Mouse (Mus musculus) CH12.LX (cell line): ENCODE data around the gene Cenpn. TPM values are rescaled to one million over a fixed set of nuclear protein-coding genes. Genes with fewer than 3 reads are reported as not detected.

Experiments
- DNase-seq: peaks from one replicate; pipeline ENCODE4 v3.0.0-alpha.2; 2013; ENCODE audit errors: extremely low read depth
- H3K27ac ChIP-seq: 2 replicates; pipeline ENCODE4 v1.5.1; 2012; ENCODE audit warnings: low read depth, mild to moderate bottlenecking, control low read depth, moderate library complexity; ENCODE audit not compliant: insufficient read depth
- H3K27me3 ChIP-seq: replicated peaks from 2 replicates; pipeline ENCODE3; 2012; ENCODE audit warnings: inconsistent platforms
- H3K36me3 ChIP-seq, 2 experiments: replicated peaks in 1 of 2; 2 replicates each; pipeline versions ENCODE3 to v1.6.1; 2012; ENCODE audit warnings: inconsistent platforms in 1 of 2, low read length in 1 of 2, mild to moderate bottlenecking in 1 of 2, mixed read lengths in 1 of 2, moderate library complexity in 1 of 2; ENCODE audit not compliant: control insufficient read depth in 1 of 2, insufficient read depth in 1 of 2
- H3K4me1 ChIP-seq, 2 experiments: 2 replicates each; pipeline ENCODE4 v1.6.1; 2012; ENCODE audit warnings: inconsistent platforms in 1 of 2, moderate library complexity in 1 of 2; ENCODE audit not compliant: insufficient read depth in 2 of 2, control insufficient read depth in 1 of 2
- H3K4me2 ChIP-seq: 2 replicates; pipeline ENCODE4 v1.6.1; 2012; ENCODE audit warnings: low read depth, mild to moderate bottlenecking, control low read depth; ENCODE audit not compliant: poor library complexity, insufficient read depth, severe bottlenecking
- H3K4me3 ChIP-seq, 3 experiments: fragments of 150-350 bp in 1 of 3; sonication (generic) in 1 of 3; replicated peaks in 1 of 3; 2 replicates each; pipeline versions ENCODE3 to v1.5.1; 2011 to 2012; ENCODE audit warnings: low read depth in 2 of 3, low read length in 2 of 3, mild to moderate bottlenecking in 2 of 3, moderate library complexity in 2 of 3, control low read depth in 1 of 3, improper control_type of control experiment in 1 of 3, inconsistent platforms in 1 of 3, mixed read lengths in 1 of 3; ENCODE audit not compliant: poor library complexity in 1 of 3
- H3K79me2 ChIP-seq: replicated peaks from 2 replicates; pipeline ENCODE4 v1.6.1; 2012; ENCODE audit warnings: mild to moderate bottlenecking, moderate library complexity; ENCODE audit not compliant: control insufficient read depth, poor library complexity, insufficient read depth, severe bottlenecking; ENCODE audit errors: extremely low read depth
- H3K9ac ChIP-seq: 2 replicates; pipeline ENCODE4 v1.6.1; 2012; ENCODE audit warnings: low read depth, mild to moderate bottlenecking, control low read depth, moderate library complexity; ENCODE audit not compliant: insufficient read depth
- H3K9me3 ChIP-seq: replicated peaks from 2 replicates; pipeline ENCODE3; 2012; ENCODE audit warnings: low read length, inconsistent platforms, mixed read lengths
- BHLHE40 ChIP-seq: IDR thresholded peaks from 2 replicates; pipeline ENCODE4 v1.6.1; 2011; ENCODE audit warnings: mild to moderate bottlenecking, low read depth, low read length, improper control_type of control experiment
- CHD2 ChIP-seq: IDR thresholded peaks from 2 replicates; pipeline ENCODE4 v1.6.1; 2011; ENCODE audit warnings: low read length, improper control_type of control experiment
- CTCF ChIP-seq, 2 experiments: IDR thresholded peaks in 1 of 2; conservative IDR thresholded peaks in 1 of 2; 2 replicates each; pipeline ENCODE4 v1.5.1; 2011 to 2012; ENCODE audit warnings: low read depth in 2 of 2, low read length in 2 of 2, improper control_type of control experiment in 1 of 2, inconsistent platforms in 1 of 2, mild to moderate bottlenecking in 1 of 2, moderate library complexity in 1 of 2
- E2F4 ChIP-seq: IDR thresholded peaks from 2 replicates; pipeline ENCODE4 v1.6.1; 2011; ENCODE audit warnings: low read depth, low read length, improper control_type of control experiment; ENCODE audit not compliant: insufficient replicate concordance
- ELF1 ChIP-seq: IDR thresholded peaks from 2 replicates; pipeline ENCODE4 v1.6.1; 2014; ENCODE audit warnings: low read depth, mild to moderate bottlenecking, inconsistent platforms, low read length, improper control_type of control experiment
- EP300 ChIP-seq: IDR thresholded peaks from 2 replicates; pipeline ENCODE4 v1.6.1; 2011; ENCODE audit warnings: low read length, improper control_type of control experiment
- ETS1 ChIP-seq: conservative IDR thresholded peaks from 2 replicates; pipeline ENCODE4 v1.6.1; 2012; ENCODE audit warnings: low read depth, mild to moderate bottlenecking, inconsistent platforms, low read length, improper control_type of control experiment, moderate library complexity
- HCFC1 ChIP-seq: IDR thresholded peaks from 2 replicates; pipeline ENCODE4 v1.6.1; 2012; ENCODE audit warnings: low read depth, mild to moderate bottlenecking, inconsistent platforms, low read length, improper control_type of control experiment
- IRF4 ChIP-seq: IDR thresholded peaks from 2 replicates; pipeline ENCODE4 v1.6.1; 2014; ENCODE audit warnings: low read depth, mild to moderate bottlenecking, inconsistent platforms, low read length, improper control_type of control experiment
- JUN ChIP-seq: IDR thresholded peaks from 2 replicates; pipeline ENCODE4 v1.6.1; 2011; ENCODE audit warnings: low read depth, mild to moderate bottlenecking, low read length, improper control_type of control experiment, moderate library complexity; ENCODE audit not compliant: insufficient read depth
- KAT2A ChIP-seq: IDR thresholded peaks from 2 replicates; pipeline ENCODE4 v1.6.1; 2012; ENCODE audit warnings: low read length, improper control_type of control experiment, inconsistent platforms; ENCODE audit not compliant: insufficient replicate concordance
- MAFK ChIP-seq: IDR thresholded peaks from 2 replicates; pipeline ENCODE4 v1.6.1; 2011; ENCODE audit warnings: low read length, improper control_type of control experiment; ENCODE audit not compliant: insufficient replicate concordance
- MAX ChIP-seq: IDR thresholded peaks from 2 replicates; pipeline ENCODE4 v1.6.1; 2011; ENCODE audit warnings: low read length, improper control_type of control experiment
- MAZ ChIP-seq: IDR thresholded peaks from 2 replicates; pipeline ENCODE4 v1.6.1; 2012; ENCODE audit warnings: low read depth, mild to moderate bottlenecking, inconsistent platforms, low read length, improper control_type of control experiment, moderate library complexity
- MYC ChIP-seq: IDR thresholded peaks from 2 replicates; pipeline ENCODE4 v1.6.1; 2011; ENCODE audit warnings: low read depth, mild to moderate bottlenecking, improper control_type of control experiment, low read length
- RAD21 ChIP-seq: IDR thresholded peaks from 2 replicates; pipeline ENCODE4 v1.6.1; 2011; ENCODE audit warnings: low read depth, mild to moderate bottlenecking, low read length, improper control_type of control experiment, moderate library complexity
- RCOR1 ChIP-seq: conservative IDR thresholded peaks from 2 replicates; pipeline ENCODE4 v1.6.1; 2012; ENCODE audit warnings: low read depth, mild to moderate bottlenecking, inconsistent platforms, low read length, improper control_type of control experiment
- SMC3 ChIP-seq: IDR thresholded peaks from 2 replicates; pipeline ENCODE4 v1.6.1; 2011; ENCODE audit warnings: low read depth, low read length, improper control_type of control experiment
- TCF12 ChIP-seq: IDR thresholded peaks from 2 replicates; pipeline ENCODE4 v1.6.1; 2014; ENCODE audit warnings: low read depth, mild to moderate bottlenecking, inconsistent platforms, low read length, improper control_type of control experiment
- UBTF ChIP-seq: IDR thresholded peaks from 2 replicates; pipeline ENCODE4 v1.6.1; 2012; ENCODE audit warnings: low read depth, mild to moderate bottlenecking, inconsistent platforms, low read length, improper control_type of control experiment, moderate library complexity
- USF1 ChIP-seq: IDR thresholded peaks from 2 replicates; pipeline ENCODE4 v1.6.1; 2014; ENCODE audit warnings: low read depth, mild to moderate bottlenecking, inconsistent platforms, low read length, improper control_type of control experiment
- USF2 ChIP-seq: conservative IDR thresholded peaks from 2 replicates; pipeline ENCODE4 v1.6.1; 2011; ENCODE audit warnings: low read depth, low read length, improper control_type of control experiment
- ZNF384 ChIP-seq: IDR thresholded peaks from 2 replicates; pipeline ENCODE4 v1.6.1; 2012; ENCODE audit warnings: low read depth, low read length, improper control_type of control experiment, inconsistent platforms
- dilution Hi-C: fragments of 300-500 bp; cut with MboI; formaldehyde crosslinking; loops from 2 replicates; pipeline ENCODE4 v1.14.3; 2020; ENCODE audit warnings: low sequenced_read_pairs; ENCODE audit not compliant: extremely low pct_unique_long_range_greater_than_20kb, extremely low pct_ligation_motif_present
- in situ Hi-C: fragments of 300-500 bp; cut with MboI; formaldehyde crosslinking; loops from 3 replicates; pipeline ENCODE4 v1.14.3; 2019; ENCODE audit warnings: low sequenced_read_pairs, low pct_ligation_motif_present, low pct_unique_long_range_greater_than_20kb, mixed read lengths
- polyA plus RNA-seq: library from polyadenylated mRNA; unstranded; fragments of >175 nt; gene quantifications from 2 replicates; pipeline ENCODE4 v1.2.1, GENCODE M21; 2012; ENCODE audit warnings: low read depth; ENCODE audit not compliant: insufficient read length
- total RNA-seq, 2 experiments: library from RNA; depleted of rRNA; stranded (reverse); fragments of 300-350 nt in 1 of 2; fragments of >200 nt in 1 of 2; gene quantifications; 2 replicates each; pipeline ENCODE4 v1.2.3; 2012 to 2014

Cenpn gene
- total and polyA plus RNA-seq, 3 experiments, result 26.3 to 52.0 (median 45.6) TPM

- H3K27me3 ChIP-seq, result peaks cover 3% of the 10 kb centered on the region
- H3K27ac ChIP-seq, result no peak overlapping the region
- H3K4me3 ChIP-seq, result no peak overlapping the region
- in situ Hi-C loops, result loop anchor here (25.0 kb wide), 1 partner anchor 387 kb away; no protein-coding TSS in a partner anchor
- no peaks in the 10 kb centered on the region for H3K36me3 ChIP-seq
- no peak overlapping the region for H3K9ac ChIP-seq
- TF ChIP-seq MAZ, result no peak
- no peak for TF ChIP-seq E2F4
- no peak for TF ChIP-seq USF2
- no peak for TF ChIP-seq UBTF
- TF ChIP-seq SMC3, result no peak
- TF ChIP-seq MAFK, result no peak
- no peak for TF ChIP-seq MYC
- no peak for TF ChIP-seq IRF4
- no peak for TF ChIP-seq USF1
- TF ChIP-seq HCFC1, result no peak
- no peak for TF ChIP-seq BHLHE40
- TF ChIP-seq TCF12, result no peak
- no peak for TF ChIP-seq RAD21
- TF ChIP-seq MAX, result no peak
- TF ChIP-seq ELF1, result no peak
- TF ChIP-seq CHD2, result no peak
- no peak for TF ChIP-seq KAT2A
- TF ChIP-seq CTCF (conservative IDR thresholded peaks at IDR 0.05 in 1 of 2, IDR thresholded peaks at IDR 0.05 in 1 of 2; ENCODE audit: low read depth in 2 of 2, low read length in 2 of 2), result no peak
- no peak for TF ChIP-seq JUN
- TF ChIP-seq, all 38 proteins: peak for 0
- dilution Hi-C loops, result no loop called here
- Histone ChIP-seq H3K4me1 (peaks cover 9 to 16% of the 10 kb centered on the region in 2 experiments; a peak in 3 of 4 replicates), H3K9me3 (peaks cover 7% of the 10 kb centered on the region), H3K79me2 (no peaks in the 10 kb centered on the region), H3K4me2 (0 out of 2 replicates have a peak overlapping the region, but pooled peaks have one; percentile 75)
- no peak for DNase-seq
Observed at GRCm38 (mm10) chr8:116873986-116874385, 47.5 kb upstream of the Cenpn start.

DNA sequence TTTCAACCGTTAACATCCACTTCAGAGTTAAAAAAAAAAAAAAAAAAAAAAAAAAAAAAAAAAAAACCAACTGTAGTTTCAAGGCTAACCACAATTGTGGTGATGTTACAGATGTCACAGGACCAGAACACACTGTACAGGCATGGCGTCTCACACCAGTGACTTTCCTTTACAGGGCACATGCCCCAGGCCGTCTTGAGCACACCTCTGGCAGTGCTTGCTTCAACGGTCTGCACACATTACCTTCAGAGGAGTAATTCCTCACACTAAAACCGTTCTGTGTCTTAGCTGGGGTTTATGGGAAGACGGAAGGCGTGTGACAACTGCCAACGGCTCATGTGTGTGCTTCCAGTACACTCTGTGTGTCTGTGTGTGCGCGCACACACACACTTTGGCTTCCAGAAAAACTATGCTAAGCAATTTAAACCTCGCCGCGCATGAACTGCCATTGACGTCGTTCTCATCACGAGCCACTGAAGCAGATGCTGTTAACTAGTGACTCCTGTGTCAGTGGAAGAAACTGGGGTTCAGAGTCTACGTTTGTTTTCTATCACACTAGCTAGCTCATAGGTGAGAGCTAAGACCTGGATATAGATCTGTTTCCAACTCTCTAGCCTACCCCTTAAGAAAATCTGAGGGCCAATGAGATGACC is 45.6 kb upstream of the Cenpn start:
- peak; percentile 49 for DNase-seq
- H3K4me1 ChIP-seq, result peaks cover 9 to 16% of the 10 kb centered on the region in 2 experiments; a peak in 3 of 4 replicates
- H3K9me3 ChIP-seq, result peaks cover 7% of the 10 kb centered on the region
- dilution Hi-C loops (no loop called here), in situ Hi-C loops (no loop called here)
- TF ChIP-seq MAX, result peak; percentile 48; the same call in 1 of the 2 replicates
- TF ChIP-seq BHLHE40, result peak; percentile 95
- peak; percentile 50; the same call in 1 of the 2 replicates for TF ChIP-seq EP300
- no peak for TF ChIP-seq TCF12
- peak; percentile 45 for TF ChIP-seq ETS1
- TF ChIP-seq ZNF384, result peak; percentile 98
- TF ChIP-seq RCOR1, result 0 out of 2 replicates have a peak, but pooled peaks have one; percentile 23
- TF ChIP-seq MYC, result peak; percentile 72
- no peak for TF ChIP-seq CTCF (conservative IDR thresholded peaks at IDR 0.05 in 1 of 2, IDR thresholded peaks at IDR 0.05 in 1 of 2; ENCODE audit: low read depth in 2 of 2, low read length in 2 of 2)
- no peak for TF ChIP-seq SMC3
- 0 out of 2 replicates have a peak, but pooled peaks have one; percentile 36 for TF ChIP-seq MAFK
- peaks cover 3% of the 10 kb centered on the region for H3K27me3 ChIP-seq
- H3K9ac ChIP-seq, result no peak overlapping the region
- H3K4me3 ChIP-seq, result no peak overlapping the region
- no peak overlapping the region for H3K27ac ChIP-seq
- H3K36me3 ChIP-seq, result no peaks in the 10 kb centered on the region
- H3K79me2 ChIP-seq, result no peaks in the 10 kb centered on the region
- no peak overlapping the region; the same call in 1 of the 2 replicates for H3K4me2 ChIP-seq
